Mouse (Mus musculus) small intestine, adult 2 months (tissue): Measurements from ENCODE around the gene Kcnip3. TPM values are rescaled to one million over a fixed set of nuclear protein-coding genes. Genes with fewer than 3 reads are reported as not detected.

Source experiments
- H3K27ac ChIP-seq: fragments of 200-500 bp; 2 replicates; pipeline ENCODE4 v1.5.1; 2012; ENCODE audit warnings: low read depth, low read length, control low read depth, inconsistent platforms; ENCODE audit not compliant: insufficient read depth
- H3K27me3 ChIP-seq: fragments of 200-500 bp; 2 replicates; pipeline ENCODE4 v1.6.1; 2012; ENCODE audit warnings: mild to moderate bottlenecking, moderate library complexity, low read length, inconsistent platforms; ENCODE audit not compliant: control insufficient read depth, insufficient read depth
- H3K36me3 ChIP-seq: fragments of 200-500 bp; 2 replicates; pipeline ENCODE4 v1.6.1; 2012; ENCODE audit warnings: mild to moderate bottlenecking, low read length, control low read depth, inconsistent platforms; ENCODE audit not compliant: control insufficient read depth, insufficient read depth
- H3K4me1 ChIP-seq: fragments of 200-500 bp; 2 replicates; pipeline ENCODE4 v1.6.1; 2012; ENCODE audit warnings: low read length, inconsistent platforms, mixed read lengths; ENCODE audit not compliant: control insufficient read depth, insufficient read depth, insufficient read length
- H3K4me3 ChIP-seq: fragments of 200-500 bp; 2 replicates; pipeline ENCODE4 v1.5.1; 2012; ENCODE audit warnings: low read depth, mild to moderate bottlenecking, control low read depth, inconsistent platforms, low read length, moderate library complexity
- CTCF ChIP-seq: fragments of 200-500 bp; IDR thresholded peaks from 2 replicates; pipeline ENCODE4 v1.5.1; 2012; ENCODE audit warnings: low read depth, mild to moderate bottlenecking, control low read depth, inconsistent platforms, low read length, moderate library complexity, mixed read lengths; ENCODE audit not compliant: insufficient replicate concordance, insufficient read length; ENCODE audit errors: extremely low read depth
- POLR2A ChIP-seq: fragments of 200-500 bp; IDR thresholded peaks from 2 replicates; pipeline ENCODE4 v1.6.1; 2012; ENCODE audit warnings: low read depth, mild to moderate bottlenecking, control low read depth, inconsistent platforms, low read length, moderate library complexity
- WGBS: fragments of 180-500 bp; shearing (Covaris S2); methylation state at CpG from one replicate; pipeline ENCODE4 v1.1.7; 2018; 5-methylcytosine and 5-hydroxymethylcytosine counted together
- polyA plus RNA-seq: library from polyadenylated mRNA; depleted of rRNA; stranded (reverse); fragments of >200 nt; gene quantifications from 2 replicates; pipeline ENCODE4 v1.2.3, GENCODE M21; 2012; rRNA removed

Kcnip3 gene
- polyA plus RNA-seq, 1 experiment = 2.4 TPM

GRCm38 (mm10) chr2:127424977-127425376 is 96.9 kb downstream of the Kcnip3 start, which contains the start of gene Gpat2:
Gene Gpat2, plus strand, starts transcription at chr2:127425199.
- no peaks in the 10 kb centered on the region for H3K27me3 ChIP-seq
- 76% methylated on average over 17 of the region's 17 CpGs for WGBS
- H3K36me3 ChIP-seq = no peaks in the 10 kb centered on the region
- no peak within 1 kb of the TSS for H3K4me3 ChIP-seq
- TF ChIP-seq POLR2A = no peak
- TF ChIP-seq CTCF = no peak
- no peak within 1 kb of the TSS for H3K27ac ChIP-seq
- no peaks in the 10 kb centered on the region for H3K4me1 ChIP-seq

- no peaks in the 10 kb centered on the region for H3K36me3 ChIP-seq
- no peak overlapping the region for H3K27ac ChIP-seq
- whole genome bisulfite sequencing = 26% methylated on average over 10 of the region's 10 CpGs
- H3K4me1 ChIP-seq = no peaks in the 10 kb centered on the region
- no peak overlapping the region for H3K4me3 ChIP-seq
- no peaks in the 10 kb centered on the region for H3K27me3 ChIP-seq
- TF ChIP-seq CTCF (no peak), POLR2A (no peak)
Measured at GRCm38 (mm10) chr2:127418266-127418970, 103.5 kb downstream of the Kcnip3 start.

GRCm38 (mm10) chr2:127416706-127417105 is 105.2 kb downstream of the Kcnip3 start:
- WGBS = 48% methylated on average over 3 of the region's 3 CpGs
- Histone ChIP-seq H3K36me3 (no peaks in the 10 kb centered on the region), H3K4me3 (no peak overlapping the region), H3K27me3 (no peaks in the 10 kb centered on the region), H3K27ac (no peak overlapping the region), H3K4me1 (no peaks in the 10 kb centered on the region)
- TF ChIP-seq CTCF (no peak), POLR2A (no peak)

- Histone ChIP-seq H3K27ac (no peak overlapping the region), H3K4me1 (no peaks in the 10 kb centered on the region), H3K4me3 (no peak overlapping the region), H3K36me3 (no peaks in the 10 kb centered on the region), H3K27me3 (no peaks in the 10 kb centered on the region)
- WGBS = 50% methylated on average over 10 of the region's 10 CpGs
- TF ChIP-seq POLR2A = no peak
- no peak for TF ChIP-seq CTCF
Measured at GRCm38 (mm10) chr2:127415806-127416205, 106.1 kb downstream of the Kcnip3 start.

- WGBS = 70% methylated on average over 6 of the region's 6 CpGs
- TF ChIP-seq CTCF (no peak), POLR2A (no peak)
- H3K27me3 ChIP-seq = no peaks in the 10 kb centered on the region
- no peaks in the 10 kb centered on the region for H3K4me1 ChIP-seq
- H3K27ac ChIP-seq = no peak overlapping the region
- no peak overlapping the region for H3K4me3 ChIP-seq
- no peaks in the 10 kb centered on the region for H3K36me3 ChIP-seq
Measured at GRCm38 (mm10) chr2:127411126-127411525, 110.8 kb downstream of the Kcnip3 start.

Other genes starting within 250 kb of the Kcnip3 start
- 5.2 and 10.2 TPM in 2 replicates for gene Dusp2, start 185.9 kb downstream of the Kcnip3 start, polyA plus RNA-seq
- not detected in 2 replicates for gene Astl, start 183.5 kb downstream of the Kcnip3 start, polyA plus RNA-seq
- 0.48 and 0.53 TPM in 2 replicates for gene Adra2b, start 158.9 kb downstream of the Kcnip3 start, polyA plus RNA-seq
- 0.05 TPM in 1 of 2 replicates, not detected in the other for gene Gpat2, start 96.9 kb downstream of the Kcnip3 start, polyA plus RNA-seq
- 3.6 and 8.2 TPM in 2 replicates for gene Fahd2a, start 77.5 kb downstream of the Kcnip3 start, polyA plus RNA-seq
- gene Prom2, start 19.4 kb upstream of the Kcnip3 start, polyA plus RNA-seq = 0.71 and 2.1 TPM in 2 replicates
- gene Zfp661, start 65.0 kb upstream of the Kcnip3 start, polyA plus RNA-seq = 0.62 and 0.66 TPM in 2 replicates
- gene Mrps5, start 65.1 kb upstream of the Kcnip3 start, polyA plus RNA-seq = 28.1 and 31.2 TPM in 2 replicates
- 0.37 and 17.1 TPM in 2 replicates for gene Mal, start 134.6 kb upstream of the Kcnip3 start, polyA plus RNA-seq
- 231 and 503 TPM in 2 replicates for gene Mall, start 207.8 kb upstream of the Kcnip3 start, polyA plus RNA-seq